Mouse (Mus musculus) midbrain, postnatal 0 days (tissue): ENCODE measurements around the gene Tmem33. TPM values are rescaled to one million over a fixed set of nuclear protein-coding genes. Genes with fewer than 3 reads are reported as not detected.

ENCODE experiments used
- ATAC-seq: fragments of 200-750 bp; cut with Nextera tagmentation; 2 replicates; pipeline ENCODE4 v1.8.0; 2017; ENCODE audit warnings: moderate number of reproducible peaks, mild to moderate bottlenecking, moderate TSS enrichment, moderate library complexity; ENCODE audit not compliant: low FRiP score
- DNase-seq: peaks from one replicate; pipeline ENCODE4 v3.0.0-alpha.2; 2015; ENCODE audit warnings: low spot score
- H3K27ac ChIP-seq: fragments of 300-500 bp; sonication (generic); 2 replicates; pipeline ENCODE4 v1.5.1; 2014; ENCODE audit warnings: low read depth, mild to moderate bottlenecking, low read length, mixed read lengths
- H3K27me3 ChIP-seq: fragments of 300-500 bp; sonication (generic); 2 replicates; pipeline ENCODE4 v1.6.1; 2014; ENCODE audit warnings: low read length, control low read depth, mixed read lengths; ENCODE audit not compliant: insufficient read depth
- H3K36me3 ChIP-seq: fragments of 300-500 bp; sonication (generic); 2 replicates; pipeline ENCODE4 v1.6.1; 2014; ENCODE audit warnings: low read length, control low read depth, mixed read lengths; ENCODE audit not compliant: insufficient read depth
- H3K4me1 ChIP-seq: fragments of 300-500 bp; sonication (generic); 2 replicates; pipeline ENCODE4 v1.6.1; 2014; ENCODE audit warnings: mild to moderate bottlenecking, control low read depth, antibody characterized with exemption, low read length, mixed read lengths; ENCODE audit not compliant: insufficient read depth
- H3K4me2 ChIP-seq: fragments of 300-500 bp; sonication (generic); 2 replicates; pipeline ENCODE4 v1.6.1; 2014; ENCODE audit warnings: low read depth, mild to moderate bottlenecking, low read length, mixed read lengths; ENCODE audit not compliant: poor library complexity, severe bottlenecking
- H3K4me3 ChIP-seq: fragments of 300-500 bp; sonication (generic); 2 replicates; pipeline ENCODE4 v1.5.1; 2014; ENCODE audit warnings: low read depth, mild to moderate bottlenecking, low read length, moderate library complexity
- H3K9ac ChIP-seq: fragments of 300-500 bp; sonication (generic); replicated peaks from 2 replicates; pipeline ENCODE4 v1.6.1; 2014; ENCODE audit warnings: mild to moderate bottlenecking, low read length, moderate library complexity, mixed read lengths; ENCODE audit not compliant: poor library complexity, severe bottlenecking
- H3K9me3 ChIP-seq: fragments of 300-500 bp; sonication (generic); 2 replicates; pipeline ENCODE4 v1.6.1; 2016; ENCODE audit warnings: low read length, control low read depth
- CTCF ChIP-seq: IDR thresholded peaks from 2 replicates; pipeline ENCODE4 v1.5.1; 2016; ENCODE audit warnings: antibody characterized with exemption, mild to moderate bottlenecking
- WGBS: fragments of 180-500 bp; shearing (Covaris S2); extraction: QIAGEN DNeasy Blood & Tissue Kit; methylation state at CpG from one replicate; pipeline ENCODE4 v1.1.7; 2014; 5-methylcytosine and 5-hydroxymethylcytosine counted together
- polyA plus RNA-seq: library from polyadenylated mRNA; unstranded; fragments of >200 nt; fragmentation: Nextera tagmentation; extraction: Ambion mirVana; gene quantifications from 2 replicates; pipeline ENCODE4 v1.2.1, GENCODE M21; 2015
- total RNA-seq: library from RNA; depleted of rRNA; stranded (reverse); fragments of >200 nt; gene quantifications from 2 replicates; pipeline ENCODE4 v1.2.3, GENCODE M21; 2014

Gene Tmem33
- total and polyA plus RNA-seq, 2 experiments from 2014 or later: 55.0 to 68.1 TPM

- DNase-seq: no peak
- Histone ChIP-seq H3K9ac (no peak overlapping the region), H3K27me3 (no peaks in the 10 kb centered on the region), H3K4me2 (no peak overlapping the region), H3K4me3 (no peak overlapping the region), H3K27ac (no peak overlapping the region), H3K36me3 (no peaks in the 10 kb centered on the region), H3K4me1 (no peaks in the 10 kb centered on the region), H3K9me3 (no peaks in the 10 kb centered on the region)
- no peak for TF ChIP-seq CTCF
- no peak for ATAC-seq
- WGBS: 95% methylated on average over 1 of the region's 1 CpGs
These were observed 43.5 kb downstream of the Tmem33 start for GRCm38 (mm10) chr5:67303816-67304215.

GRCm38 (mm10) chr5:67306698-67307521 is 46.5 kb downstream of the Tmem33 start, which contains the start of gene Slc30a9:
Slc30a9 (plus strand) TSS chr5:67306955.
- Histone ChIP-seq H3K9ac (peak within 1 kb of the TSS; percentile 79), H3K4me2 (peak within 1 kb of the TSS; percentile 80), H3K9me3 (no peaks in the 10 kb centered on the region), H3K27ac (peak within 1 kb of the TSS; percentile 82), H3K36me3 (no peaks in the 10 kb centered on the region), H3K4me1 (no peaks in the 10 kb centered on the region), H3K4me3 (peak within 1 kb of the TSS; percentile 97), H3K27me3 (no peaks in the 10 kb centered on the region)
- under 1% methylated on average over 43 of the region's 83 CpGs for WGBS
- DNase-seq: peak; percentile 91
- TF ChIP-seq CTCF: peak; percentile 36
- peak; percentile 97 for ATAC-seq

- H3K27me3 ChIP-seq: no peaks in the 10 kb centered on the region
- no peaks in the 10 kb centered on the region for H3K36me3 ChIP-seq
- WGBS: 32% methylated on average over 13 of the region's 13 CpGs
- no peak overlapping the region for H3K27ac ChIP-seq
- H3K9me3 ChIP-seq: no peaks in the 10 kb centered on the region
- TF ChIP-seq CTCF: no peak
- H3K9ac ChIP-seq: peak overlapping the region; percentile 79
- H3K4me1 ChIP-seq: no peaks in the 10 kb centered on the region
- no peak for DNase-seq
- ATAC-seq: no peak
- peak overlapping the region; percentile 97 for H3K4me3 ChIP-seq
- peak overlapping the region; percentile 80 for H3K4me2 ChIP-seq
These were observed 47.4 kb downstream of the Tmem33 start for GRCm38 (mm10) chr5:67307659-67308222.

- Histone ChIP-seq H3K27me3 (no peaks in the 10 kb centered on the region), H3K9ac (no peak overlapping the region), H3K9me3 (no peaks in the 10 kb centered on the region), H3K4me3 (no peak overlapping the region), H3K36me3 (no peaks in the 10 kb centered on the region), H3K27ac (no peak overlapping the region), H3K4me1 (no peaks in the 10 kb centered on the region), H3K4me2 (no peak overlapping the region)
- ATAC-seq (no peak), DNase-seq (peak; percentile 6)
- 66% methylated on average over 3 of the region's 3 CpGs for WGBS
- TF ChIP-seq CTCF: peak; percentile 51
These were observed 51.6 kb downstream of the Tmem33 start for GRCm38 (mm10) chr5:67311811-67312521.

- TF ChIP-seq CTCF: no peak
- Histone ChIP-seq H3K27me3 (no peaks in the 10 kb centered on the region), H3K4me1 (no peaks in the 10 kb centered on the region), H3K4me2 (no peak overlapping the region), H3K27ac (no peak overlapping the region), H3K36me3 (no peaks in the 10 kb centered on the region), H3K4me3 (no peak overlapping the region), H3K9me3 (no peaks in the 10 kb centered on the region), H3K9ac (no peak overlapping the region)
- DNase-seq: no peak
- ATAC-seq: no peak
- 94% methylated on average over 3 of the region's 3 CpGs for WGBS
These were observed 52.1 kb downstream of the Tmem33 start for GRCm38 (mm10) chr5:67312522-67312851.
